Mouse (Mus musculus) T-helper 17 cell (primary cell): Measurements from ENCODE around the gene Csf1.

Source experiments
- in situ Hi-C, 2 experiments: fragments of 300-600 bp; cut with MboI, MseI; formaldehyde crosslinking; loops; 1 replicate in 1 of 2; 2 replicates in 1 of 2; pipeline ENCODE4 v1.15.1; 2025; ENCODE audit warnings: high pct_unique_total_duplicates in 2 of 2

The Csf1 gene

GRCm38 (mm10) chr3:107712081-107712480, 48.2 kb downstream of the Csf1 start:
- in situ Hi-C loops, result loop anchor here (5.0 to 10.0 kb wide), 2 partner anchors 35 to 1403 kb away; no protein-coding TSS in a partner anchor

GRCm38 (mm10) chr3:107709156-107709555, 51.1 kb downstream of the Csf1 start:
- in situ Hi-C loops, result no loop called here

- in situ Hi-C loops, result no loop called here
Observed at GRCm38 (mm10) chr3:107707239-107707638, 53.0 kb downstream of the Csf1 start.

- in situ Hi-C loops, result no loop called here
Observed at GRCm38 (mm10) chr3:107706164-107706563, 54.1 kb downstream of the Csf1 start.

- in situ Hi-C loops, result no loop called here
Observed at GRCm38 (mm10) chr3:107704371-107704705, 55.9 kb downstream of the Csf1 start.

- in situ Hi-C loops, result no loop called here
Observed at GRCm38 (mm10) chr3:107703675-107704370, 56.4 kb downstream of the Csf1 start.

GRCm38 (mm10) chr3:107701767-107702394, 58.4 kb downstream of the Csf1 start:
- in situ Hi-C loops, result no loop called here

- in situ Hi-C loops, result no loop called here
Observed at GRCm38 (mm10) chr3:107700625-107701024, 59.6 kb downstream of the Csf1 start.

- in situ Hi-C loops, result loop anchor here (5.0 kb wide), 1 partner anchor 165 kb away; no protein-coding TSS in a partner anchor
Observed at GRCm38 (mm10) chr3:107696910-107697309, 63.4 kb downstream of the Csf1 start.

- in situ Hi-C loops, result loop anchor here (5.0 kb wide), 1 partner anchor 166 kb away; no protein-coding TSS in a partner anchor
Observed at GRCm38 (mm10) chr3:107695948-107696881, 64.1 kb downstream of the Csf1 start, which contains the start of gene Ahcyl1. TSS of gene Ahcyl1 (minus strand) at chr3:107696560.

- in situ Hi-C loops, result loop anchor here (5.0 kb wide), 1 partner anchor 167 kb away; no protein-coding TSS in a partner anchor
Observed at GRCm38 (mm10) chr3:107695219-107695947, 64.9 kb downstream of the Csf1 start.

- in situ Hi-C loops, result no loop called here
Observed at GRCm38 (mm10) chr3:107694256-107694900, 65.9 kb downstream of the Csf1 start.
